Mouse (Mus musculus) heart, embryonic 11.5 days (tissue): ENCODE data around the gene Ttll11. TPM values are rescaled to one million over a fixed set of nuclear protein-coding genes. Genes with fewer than 3 reads are reported as not detected.
A peak's percentile ranks its signal among the peaks of the same experiment; 100 is the strongest.

Source experiments
- ATAC-seq: fragments of 200-750 bp; cut with Nextera tagmentation; replicated peaks from 2 replicates; pipeline ENCODE4 v1.8.0; 2017; ENCODE audit warnings: moderate library complexity; ENCODE audit not compliant: insufficient number of reproducible peaks, low FRiP score, low TSS enrichment
- H3K27ac ChIP-seq: fragments of 300-500 bp; sonication (generic); 2 replicates; pipeline ENCODE4 v1.5.1; 2014; ENCODE audit warnings: mild to moderate bottlenecking, low read depth, low read length
- H3K27me3 ChIP-seq: fragments of 300-500 bp; sonication (generic); 2 replicates; pipeline ENCODE4 v1.6.1; 2014; ENCODE audit warnings: mild to moderate bottlenecking, low read length, mixed read lengths; ENCODE audit not compliant: control insufficient read depth, insufficient read depth
- H3K36me3 ChIP-seq: fragments of 300-500 bp; sonication (generic); 2 replicates; pipeline ENCODE4 v1.6.1; 2014; ENCODE audit warnings: mild to moderate bottlenecking, low read length, moderate library complexity, mixed read lengths; ENCODE audit not compliant: control insufficient read depth, insufficient read depth
- H3K4me1 ChIP-seq: fragments of 300-500 bp; sonication (generic); 2 replicates; pipeline ENCODE4 v1.6.1; 2014; ENCODE audit warnings: low read length; ENCODE audit not compliant: control insufficient read depth, insufficient read depth
- H3K4me2 ChIP-seq: fragments of 300-500 bp; sonication (generic); 2 replicates; pipeline ENCODE4 v1.6.1; 2014; ENCODE audit warnings: mild to moderate bottlenecking, moderate library complexity
- H3K4me3 ChIP-seq: fragments of 300-500 bp; sonication (generic); 2 replicates; pipeline ENCODE4 v1.5.1; 2014; ENCODE audit warnings: low read depth, low read length
- H3K9ac ChIP-seq: fragments of 300-500 bp; sonication (generic); 2 replicates; pipeline ENCODE4 v1.6.1; 2014; ENCODE audit warnings: mild to moderate bottlenecking, low read depth, low read length, moderate library complexity
- H3K9me3 ChIP-seq: fragments of 300-500 bp; sonication (generic); replicated peaks from 2 replicates; pipeline ENCODE4 v1.6.1; 2016; ENCODE audit warnings: low read length; ENCODE audit not compliant: control insufficient read depth
- WGBS: fragments of 180-500 bp; shearing (Covaris S2); extraction: QIAGEN DNeasy Blood & Tissue Kit; methylation state at CpG from one replicate; pipeline ENCODE4 v1.1.7; 2014; ENCODE audit not compliant: insufficient replicate concordance; 5-methylcytosine and 5-hydroxymethylcytosine counted together
- polyA plus RNA-seq: library from polyadenylated mRNA; unstranded; fragments of >200 nt; fragmentation: Nextera tagmentation; extraction: Ambion mirVana; gene quantifications from 2 replicates; pipeline ENCODE4 v1.2.1, GENCODE M21; 2014

Gene Ttll11
- polyA plus RNA-seq, 1 experiment from 2014 or later, result 0.34 TPM

- Histone ChIP-seq H3K4me1 (peaks cover 30% of the 10 kb centered on the region), H3K4me3 (no peak overlapping the region), H3K36me3 (no peaks in the 10 kb centered on the region), H3K9me3 (no peaks in the 10 kb centered on the region), H3K4me2 (no peak overlapping the region), H3K27ac (peak overlapping the region; percentile 48; the same call in 1 of the 2 replicates), H3K27me3 (no peaks in the 10 kb centered on the region), H3K9ac (no peak overlapping the region)
- 22% methylated on average over 4 of the region's 4 CpGs for WGBS
- ATAC-seq, result 0 out of 2 replicates have a peak, but pooled peaks have one; percentile 23
Observed at GRCm38 (mm10) chr2:35768538-35769238, 211.0 kb downstream of the Ttll11 start.

DNA sequence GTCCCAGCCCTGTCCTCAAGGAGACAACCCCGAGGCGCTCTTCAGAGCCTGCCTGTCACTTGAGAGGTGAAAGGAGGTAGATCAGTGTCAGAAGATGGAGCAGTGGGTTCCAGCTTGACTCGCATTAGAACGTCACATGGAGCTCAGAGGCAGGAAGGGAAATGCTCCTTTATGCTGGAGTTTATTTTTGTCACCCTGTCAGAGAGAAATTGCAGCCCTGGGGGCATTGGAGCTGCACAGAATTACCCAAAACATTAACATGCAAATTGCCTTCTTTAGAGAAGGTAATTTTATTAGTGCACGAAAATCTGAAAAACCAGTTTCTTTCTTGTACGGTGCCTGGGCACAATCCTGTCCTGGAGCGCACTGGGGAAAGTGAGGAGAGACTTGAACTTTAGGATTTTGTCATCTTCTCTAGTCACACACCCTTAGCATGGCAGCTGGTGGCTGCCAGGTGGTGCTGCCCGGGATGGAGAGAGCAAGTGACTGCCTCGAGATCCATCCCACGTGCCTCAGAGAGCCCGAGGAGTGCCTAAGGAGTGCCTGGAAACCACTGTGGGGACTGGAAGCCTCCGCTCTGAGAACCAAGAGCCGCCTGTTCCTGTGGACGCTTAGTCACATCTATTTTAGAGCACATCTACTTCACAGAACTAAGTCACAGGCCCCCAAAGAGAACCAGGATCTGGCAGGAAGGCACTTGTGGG lies 211.7 kb downstream of the Ttll11 start:
- Histone ChIP-seq H3K9ac (no peak overlapping the region), H3K36me3 (no peaks in the 10 kb centered on the region), H3K9me3 (no peaks in the 10 kb centered on the region), H3K27me3 (no peaks in the 10 kb centered on the region), H3K27ac (peak overlapping the region; percentile 48), H3K4me2 (no peak overlapping the region), H3K4me1 (peaks cover 30% of the 10 kb centered on the region), H3K4me3 (no peak overlapping the region)
- 29% methylated on average over 14 of the region's 14 CpGs for WGBS
- peak; percentile 40; the same call in 1 of the 2 replicates for ATAC-seq

DNA sequence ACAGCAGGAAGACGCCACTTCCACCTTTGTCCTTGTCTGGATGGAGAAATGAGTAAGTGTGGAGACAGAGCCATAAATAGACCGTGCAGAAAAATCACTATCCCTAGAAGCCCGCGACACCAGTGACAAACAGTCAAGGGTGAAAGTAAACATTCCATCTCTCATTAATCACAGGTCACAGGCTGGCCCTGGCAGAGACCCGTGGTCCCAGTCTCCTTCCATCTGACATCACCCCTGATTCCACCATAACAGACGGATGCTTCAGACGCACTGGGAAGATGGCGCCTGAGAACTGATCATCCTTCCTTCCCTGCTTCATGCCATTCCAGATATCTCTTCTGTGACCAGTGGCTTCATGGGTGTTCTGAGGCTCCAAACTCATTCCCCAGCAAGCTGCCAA lies 215.4 kb downstream of the Ttll11 start:
- Histone ChIP-seq H3K27me3 (no peaks in the 10 kb centered on the region), H3K27ac (no peak overlapping the region), H3K4me1 (peaks cover 32% of the 10 kb centered on the region), H3K9me3 (no peaks in the 10 kb centered on the region), H3K36me3 (no peaks in the 10 kb centered on the region), H3K9ac (no peak overlapping the region), H3K4me3 (no peak overlapping the region), H3K4me2 (no peak overlapping the region)
- WGBS, result 57% methylated on average over 8 of the region's 8 CpGs
- no peak for ATAC-seq

DNA sequence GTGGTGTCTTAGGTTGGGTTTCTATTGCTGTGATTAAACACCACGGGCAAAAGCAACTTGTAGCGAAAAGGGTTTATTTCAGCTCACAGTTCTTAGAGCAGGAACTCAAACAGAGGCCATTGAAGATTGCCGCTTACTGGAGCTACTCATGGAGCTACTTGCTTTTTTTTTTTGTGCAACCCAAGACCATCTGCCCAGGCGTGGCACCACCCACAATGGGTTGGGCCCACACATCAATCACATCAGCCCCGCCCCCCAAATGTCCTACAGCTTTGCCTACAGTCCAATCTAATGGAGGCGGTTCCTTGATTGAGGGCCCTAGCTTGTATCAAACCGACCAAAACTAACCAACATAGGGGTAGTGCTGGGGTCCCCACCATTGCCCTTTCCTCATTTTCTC lies 215.9 kb downstream of the Ttll11 start:
- no peaks in the 10 kb centered on the region for H3K36me3 ChIP-seq
- peaks cover 27% of the 10 kb centered on the region for H3K4me1 ChIP-seq
- ATAC-seq, result no peak
- no peaks in the 10 kb centered on the region for H3K27me3 ChIP-seq
- H3K9me3 ChIP-seq, result no peaks in the 10 kb centered on the region
- no peak overlapping the region for H3K9ac ChIP-seq
- WGBS, result 88% methylated on average over 7 of the region's 7 CpGs
- H3K4me2 ChIP-seq, result no peak overlapping the region
- H3K27ac ChIP-seq, result no peak overlapping the region
- H3K4me3 ChIP-seq, result no peak overlapping the region

GRCm38 (mm10) chr2:35761458-35761857 lies 218.3 kb downstream of the Ttll11 start:
- H3K4me3 ChIP-seq, result no peak overlapping the region
- H3K36me3 ChIP-seq, result no peaks in the 10 kb centered on the region
- H3K27ac ChIP-seq, result no peak overlapping the region
- H3K9ac ChIP-seq, result no peak overlapping the region
- H3K4me2 ChIP-seq, result no peak overlapping the region
- no peaks in the 10 kb centered on the region for H3K9me3 ChIP-seq
- no peaks in the 10 kb centered on the region for H3K27me3 ChIP-seq
- 81% methylated on average over 5 of the region's 5 CpGs for WGBS
- H3K4me1 ChIP-seq, result peaks cover 8% of the 10 kb centered on the region; the same call in 1 of the 2 replicates
- ATAC-seq, result no peak

GRCm38 (mm10) chr2:35760867-35761266 lies 218.8 kb downstream of the Ttll11 start:
- Histone ChIP-seq H3K4me1 (0 out of 2 replicates have a peak, but pooled peaks cover 3% of the 10 kb centered on the region), H3K4me3 (no peak overlapping the region)
- ATAC-seq, result no peak

DNA sequence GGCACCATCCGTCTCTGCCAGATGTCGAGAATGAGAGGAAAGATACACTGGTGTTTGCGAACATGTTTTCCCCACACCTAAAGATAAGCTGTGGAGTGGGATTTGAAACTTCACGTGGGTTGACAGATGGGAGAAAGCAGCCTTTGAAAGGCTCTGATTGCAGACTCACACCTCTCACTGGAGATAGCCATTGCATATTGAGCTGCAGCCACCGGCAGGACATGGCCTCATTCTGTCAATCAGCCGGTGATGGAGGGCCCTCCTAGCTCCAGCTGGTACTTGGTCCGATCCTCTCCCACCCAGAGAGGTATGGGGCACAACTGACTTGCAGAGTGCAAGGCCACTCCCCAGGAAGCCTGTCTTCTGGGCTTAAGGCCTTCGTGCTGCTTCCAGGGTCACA lies 219.4 kb downstream of the Ttll11 start:
- ATAC-seq, result no peak
- H3K9ac ChIP-seq, result no peak overlapping the region
- H3K4me3 ChIP-seq, result no peak overlapping the region
- no peaks in the 10 kb centered on the region for H3K9me3 ChIP-seq
- no peak overlapping the region for H3K4me2 ChIP-seq
- H3K27ac ChIP-seq, result no peak overlapping the region
- H3K4me1 ChIP-seq, result 0 out of 2 replicates have a peak, but pooled peaks cover 3% of the 10 kb centered on the region
- 25% methylated on average over 8 of the region's 8 CpGs for WGBS
- H3K36me3 ChIP-seq, result no peaks in the 10 kb centered on the region
- no peaks in the 10 kb centered on the region for H3K27me3 ChIP-seq

More at GRCm38 (mm10) chr2:35760867-35761266, 218.8 kb downstream of the Ttll11 start:
- Histone ChIP-seq H3K27ac (no peak overlapping the region), H3K9me3 (no peaks in the 10 kb centered on the region), H3K27me3 (no peaks in the 10 kb centered on the region), H3K4me2 (no peak overlapping the region), H3K36me3 (no peaks in the 10 kb centered on the region), H3K9ac (no peak overlapping the region)

GRCm38 (mm10) chr2:35756467-35756866 lies 223.2 kb downstream of the Ttll11 start:
- H3K4me3 ChIP-seq, result no peak overlapping the region
- no peak overlapping the region for H3K27ac ChIP-seq
- no peaks in the 10 kb centered on the region for H3K9me3 ChIP-seq
- no peak overlapping the region for H3K9ac ChIP-seq
- H3K36me3 ChIP-seq, result no peaks in the 10 kb centered on the region
- ATAC-seq, result no peak
- H3K4me1 ChIP-seq, result 0 out of 2 replicates have a peak, but pooled peaks cover 3% of the 10 kb centered on the region
- H3K4me2 ChIP-seq, result no peak overlapping the region
- H3K27me3 ChIP-seq, result no peaks in the 10 kb centered on the region
- 83% methylated on average over 7 of the region's 7 CpGs for WGBS
